Mouse (Mus musculus) bone marrow macrophage, adult 2 months (primary cell): Measurements from ENCODE around the gene Crlf1. TPM values are rescaled to one million over a fixed set of nuclear protein-coding genes. Genes with fewer than 3 reads are reported as not detected.
A peak's percentile ranks its signal among the peaks of the same experiment; 100 is the strongest.

ENCODE experiments used
- H3K27ac ChIP-seq: 2 replicates; pipeline ENCODE4 v1.5.1; 2012; ENCODE audit warnings: low read depth, low read length; ENCODE audit not compliant: insufficient read depth
- H3K4me1 ChIP-seq: 2 replicates; pipeline ENCODE4 v1.6.1; 2012; ENCODE audit warnings: low read length; ENCODE audit not compliant: control insufficient read depth, insufficient read depth
- H3K4me3 ChIP-seq: 2 replicates; pipeline ENCODE4 v1.5.1; 2012; ENCODE audit warnings: mild to moderate bottlenecking, low read length, moderate library complexity; ENCODE audit not compliant: insufficient read depth
- CTCF ChIP-seq: IDR thresholded peaks from 2 replicates; pipeline ENCODE4 v1.5.1; 2012; ENCODE audit warnings: low read depth, mild to moderate bottlenecking, low read length, moderate library complexity
- POLR2A ChIP-seq: IDR thresholded peaks from 2 replicates; pipeline ENCODE4 v1.6.1; 2012; ENCODE audit warnings: mild to moderate bottlenecking, low read depth, low read length, borderline replicate concordance
- polyA plus RNA-seq: library from polyadenylated mRNA; stranded (reverse); fragments of >200 nt; gene quantifications from 2 replicates; pipeline ENCODE4 v1.2.4, GENCODE M21; 2012; ENCODE audit not compliant: missing spikeins, insufficient read depth, insufficient read length

Gene Crlf1
- polyA plus RNA-seq, 1 experiment, result 1.0 TPM

DNA sequence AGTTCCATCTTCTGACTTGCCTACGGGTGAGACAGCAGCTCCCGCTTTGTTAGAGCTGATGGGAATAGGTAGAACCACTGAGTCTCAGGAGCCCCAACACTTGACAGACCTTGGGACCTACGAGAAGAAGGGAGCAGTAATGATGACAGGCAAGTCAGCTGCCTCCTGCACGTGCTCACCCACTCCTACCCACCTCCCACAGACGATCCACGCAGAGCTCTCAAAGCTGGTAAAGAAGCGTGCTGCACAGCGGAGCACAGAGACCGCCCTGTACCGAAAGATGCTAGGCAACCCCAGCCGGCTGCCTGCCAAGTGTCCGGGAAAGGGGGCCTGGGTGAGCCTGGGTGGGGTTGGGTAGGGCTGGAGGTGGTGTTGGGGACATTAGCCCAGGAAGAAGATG lies 41.3 kb downstream of the Crlf1 start:
- no peak overlapping the region for H3K4me3 ChIP-seq

DNA sequence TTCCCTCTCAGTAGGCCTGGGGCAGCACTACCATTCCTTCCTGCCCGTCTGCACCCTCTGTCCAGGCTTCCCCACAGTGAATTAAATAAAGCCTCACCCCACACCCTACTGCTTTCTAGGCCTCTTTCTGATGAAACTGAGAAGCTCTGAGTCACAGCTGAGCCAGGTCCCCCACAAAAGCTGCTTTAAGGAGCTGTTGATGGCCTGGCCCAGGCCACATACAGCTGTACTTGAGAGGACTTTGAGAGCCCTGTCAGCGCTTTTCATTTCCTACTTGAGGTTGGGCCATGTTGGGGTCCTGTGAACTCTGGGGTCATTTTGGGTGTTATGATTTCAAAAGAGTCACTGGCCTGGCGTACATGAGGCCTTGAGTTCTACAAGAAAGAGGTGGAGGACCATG lies 42.3 kb downstream of the Crlf1 start:
- Histone ChIP-seq H3K27ac (no peak overlapping the region), H3K4me3 (no peak overlapping the region), H3K4me1 (peaks cover 7% of the 10 kb centered on the region)
- TF ChIP-seq CTCF, result no peak
- TF ChIP-seq POLR2A, result no peak

More for the DNA sequence above, 41.3 kb downstream of the Crlf1 start:
- TF ChIP-seq CTCF (no peak), POLR2A (no peak)
- Histone ChIP-seq H3K4me1 (peaks cover 14% of the 10 kb centered on the region), H3K27ac (no peak overlapping the region)

DNA sequence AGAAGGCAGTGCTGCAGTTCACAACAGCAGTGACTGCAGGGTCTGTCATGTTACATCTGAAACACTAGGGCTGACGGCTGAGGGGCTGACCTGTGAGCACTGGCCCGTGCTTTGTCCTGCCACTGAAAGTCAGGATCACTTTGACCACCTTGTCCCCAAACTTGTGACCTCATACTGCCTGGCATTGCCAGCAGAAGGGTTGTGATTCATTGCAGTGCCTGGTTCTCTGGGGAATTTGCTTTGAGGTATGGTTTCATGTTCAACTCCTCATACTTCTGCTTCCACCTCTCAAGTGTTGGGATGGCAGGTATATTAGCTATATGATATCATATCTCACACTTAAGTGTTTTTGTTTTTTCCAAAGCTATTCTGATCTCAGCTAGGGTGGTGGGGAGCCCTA lies 42.7 kb downstream of the Crlf1 start:
- H3K4me3 ChIP-seq, result no peak overlapping the region
- peaks cover 7% of the 10 kb centered on the region for H3K4me1 ChIP-seq
- no peak for TF ChIP-seq POLR2A
- H3K27ac ChIP-seq, result no peak overlapping the region

DNA sequence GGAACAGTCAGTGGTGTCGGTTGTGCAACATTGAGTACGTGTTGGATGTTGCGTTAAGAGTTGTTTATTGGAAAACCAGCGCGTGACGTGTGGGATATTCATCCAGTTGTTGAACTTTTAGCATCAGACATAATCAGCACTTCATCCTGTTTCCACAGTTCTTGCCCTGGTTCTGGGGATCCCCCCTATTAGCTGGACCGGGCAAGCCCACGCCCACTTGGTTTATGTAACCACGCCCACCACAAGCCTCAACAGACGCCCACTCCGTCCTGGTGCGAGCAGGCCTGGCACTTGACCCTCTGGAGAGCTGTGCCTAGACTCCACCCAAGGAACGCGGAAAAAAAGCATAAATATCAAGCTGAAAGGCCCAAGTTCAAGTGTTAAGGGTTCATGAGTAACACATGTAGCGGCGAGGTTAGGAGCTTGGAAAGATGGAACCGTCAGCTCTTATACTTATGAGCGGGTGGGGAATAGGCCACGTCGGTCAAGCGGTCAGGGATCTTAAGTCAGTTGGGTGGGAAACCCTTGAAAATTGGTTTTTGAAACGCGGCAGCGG lies 45.1 kb downstream of the Crlf1 start:
- TF ChIP-seq CTCF, result no peak
- TF ChIP-seq POLR2A, result no peak
- peak overlapping the region; percentile 60 for H3K4me3 ChIP-seq
- peak overlapping the region; percentile 54 for H3K27ac ChIP-seq
- peaks cover 26% of the 10 kb centered on the region for H3K4me1 ChIP-seq

DNA sequence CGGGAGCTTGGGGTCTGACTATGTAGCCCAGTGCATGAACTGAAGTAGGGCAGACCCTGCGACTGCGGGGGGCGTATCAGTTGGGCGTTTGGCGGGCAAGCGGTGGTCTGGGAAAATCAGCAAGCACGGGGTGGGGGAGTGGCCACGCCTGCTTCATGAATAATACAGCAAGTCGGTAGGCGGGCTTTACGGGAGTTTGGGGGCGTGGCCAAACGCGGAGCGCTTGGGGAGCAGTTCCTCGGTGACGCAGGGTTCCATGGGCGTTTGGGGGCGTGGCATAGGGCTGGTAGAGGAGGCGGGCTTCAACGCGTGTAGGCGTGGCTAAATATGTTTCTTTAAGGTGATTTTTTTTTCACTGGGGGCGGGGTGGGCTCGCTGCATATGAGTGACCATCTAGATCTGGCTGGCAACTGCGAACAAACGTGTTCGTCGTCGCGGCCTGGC lies 45.7 kb downstream of the Crlf1 start:
- H3K27ac ChIP-seq, result peak overlapping the region; percentile 90
- peaks cover 32% of the 10 kb centered on the region for H3K4me1 ChIP-seq
- H3K4me3 ChIP-seq, result peak overlapping the region; percentile 81
- TF ChIP-seq POLR2A (no peak), CTCF (no peak)

DNA sequence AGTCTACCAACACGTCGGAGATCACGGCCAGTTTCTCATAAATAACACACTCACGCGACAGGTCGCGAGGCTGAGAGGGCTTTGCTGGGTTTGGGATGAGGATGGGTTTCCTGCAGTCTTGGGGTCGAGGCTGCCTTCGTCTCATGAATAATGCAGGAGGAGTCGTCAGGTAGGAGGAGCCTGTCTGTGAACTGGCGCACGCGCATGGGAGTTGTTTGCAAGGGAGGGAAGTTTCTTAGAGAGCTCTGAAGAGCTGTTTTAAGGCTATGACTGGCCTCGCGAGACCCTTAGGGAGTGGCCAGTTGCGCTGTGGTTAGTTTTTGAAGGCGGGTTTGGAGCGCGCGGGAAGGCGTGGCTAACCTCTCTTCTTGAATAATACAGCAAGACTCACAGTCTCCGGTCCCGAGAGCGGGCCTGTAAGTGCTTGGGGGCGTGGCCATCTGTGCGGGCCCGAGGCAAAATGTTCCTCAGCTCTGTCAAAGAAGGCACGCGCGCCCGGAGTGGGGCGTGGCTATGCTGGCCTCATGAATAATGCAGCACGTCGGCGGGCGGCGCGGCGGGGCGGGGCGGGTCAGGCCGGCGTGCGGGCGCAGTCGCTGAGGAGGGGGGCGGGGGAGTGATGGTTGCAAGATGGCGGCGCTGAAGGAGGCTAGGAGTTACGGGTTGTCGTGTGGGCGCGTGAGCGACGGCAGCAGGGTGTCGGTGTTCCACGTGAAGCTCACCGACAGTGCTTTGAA lies 46.3 kb downstream of the Crlf1 start, which contains the start of gene Ell:
TSS of gene Ell (plus strand) at position 381 of the 737 bp plus-strand sequence.
- TF ChIP-seq CTCF, result no peak
- TF ChIP-seq POLR2A, result 0 out of 2 replicates have a peak, but pooled peaks have one; percentile 50
- peak within 1 kb of the TSS; percentile 90 for H3K27ac ChIP-seq
- H3K4me1 ChIP-seq, result peaks cover 35% of the 10 kb centered on the region
- peak within 1 kb of the TSS; percentile 81 for H3K4me3 ChIP-seq

DNA sequence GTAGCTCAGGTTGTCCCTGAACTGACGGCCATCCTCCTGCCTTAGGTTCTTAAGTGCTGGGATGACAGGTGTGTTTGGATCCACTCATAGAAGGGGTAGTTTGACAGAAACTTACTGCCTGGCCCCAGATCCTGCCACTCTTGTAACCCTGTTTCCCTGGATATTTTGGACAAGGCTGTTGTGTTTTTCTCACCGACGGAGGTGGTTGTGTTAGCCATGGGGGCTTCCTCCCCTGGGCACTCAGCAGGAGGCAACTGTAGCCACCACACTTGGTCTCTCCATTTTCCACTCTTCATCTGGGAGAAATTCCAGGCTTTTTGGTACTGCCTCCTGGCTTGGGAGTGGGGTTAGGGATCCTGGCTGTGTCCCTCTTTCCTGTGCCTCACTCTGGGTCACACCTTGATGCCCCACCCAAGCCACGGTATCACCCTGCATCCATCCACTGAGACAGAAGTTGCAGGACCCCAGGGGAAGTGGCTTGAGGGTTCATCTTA lies 47.1 kb downstream of the Crlf1 start:
- H3K4me1 ChIP-seq, result peaks cover 44% of the 10 kb centered on the region
- H3K27ac ChIP-seq, result peak overlapping the region; percentile 61
- H3K4me3 ChIP-seq, result peak overlapping the region; percentile 71
- TF ChIP-seq CTCF (no peak), POLR2A (no peak)

DNA sequence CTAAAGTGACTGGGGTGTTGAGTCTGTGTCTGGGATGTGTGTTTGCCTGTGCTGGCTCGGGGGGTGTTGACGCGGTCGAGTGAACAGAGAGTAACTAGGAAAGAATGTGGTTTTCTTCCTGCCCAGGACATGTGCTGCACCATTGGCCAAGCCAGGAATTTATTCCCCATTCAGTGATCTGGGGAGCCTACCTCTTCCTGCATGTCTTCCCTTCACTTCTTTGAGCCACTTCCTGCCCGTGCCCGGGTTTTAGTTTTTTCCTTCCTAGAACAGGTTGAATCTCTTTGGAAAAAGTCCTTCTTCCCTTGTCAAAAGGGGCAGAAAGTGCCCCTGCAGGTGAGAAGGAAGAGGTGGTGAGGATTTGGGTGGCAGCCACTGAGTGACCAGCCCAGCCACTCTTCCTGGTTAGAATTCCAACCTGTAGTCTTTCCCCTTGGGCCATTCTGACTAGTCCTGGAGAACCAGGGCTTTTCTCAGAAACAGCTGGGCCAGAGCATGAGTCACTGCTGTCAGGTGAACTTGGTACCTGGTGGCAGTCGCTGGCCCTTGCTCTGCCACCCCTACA lies 47.6 kb downstream of the Crlf1 start:
- Histone ChIP-seq H3K4me1 (peaks cover 49% of the 10 kb centered on the region), H3K27ac (peak overlapping the region; percentile 61), H3K4me3 (peak overlapping the region; percentile 71)
- TF ChIP-seq CTCF, result no peak
- no peak for TF ChIP-seq POLR2A

DNA sequence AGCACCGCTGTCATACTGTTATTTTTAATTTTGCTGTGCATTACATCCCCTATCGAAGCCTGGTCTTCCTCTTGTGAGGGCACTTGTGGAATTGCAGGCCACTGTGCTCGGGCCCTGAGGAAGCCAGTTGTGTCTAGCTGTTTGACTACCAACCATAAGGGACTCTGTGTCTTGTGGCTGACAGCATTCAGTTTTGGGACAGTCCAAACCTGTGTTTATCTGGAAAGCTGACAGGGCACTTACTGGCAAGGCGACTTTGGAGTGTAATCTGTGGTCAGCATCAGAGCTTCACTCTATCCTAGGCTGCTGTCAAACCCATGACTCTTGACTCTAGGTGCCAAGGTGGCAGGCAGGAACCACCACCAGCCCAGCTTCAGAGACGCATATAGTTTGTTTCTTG lies 48.1 kb downstream of the Crlf1 start:
- Histone ChIP-seq H3K4me3 (peak overlapping the region; percentile 71), H3K4me1 (peaks cover 54% of the 10 kb centered on the region), H3K27ac (peak overlapping the region; percentile 61)
- TF ChIP-seq CTCF, result no peak
- no peak for TF ChIP-seq POLR2A

DNA sequence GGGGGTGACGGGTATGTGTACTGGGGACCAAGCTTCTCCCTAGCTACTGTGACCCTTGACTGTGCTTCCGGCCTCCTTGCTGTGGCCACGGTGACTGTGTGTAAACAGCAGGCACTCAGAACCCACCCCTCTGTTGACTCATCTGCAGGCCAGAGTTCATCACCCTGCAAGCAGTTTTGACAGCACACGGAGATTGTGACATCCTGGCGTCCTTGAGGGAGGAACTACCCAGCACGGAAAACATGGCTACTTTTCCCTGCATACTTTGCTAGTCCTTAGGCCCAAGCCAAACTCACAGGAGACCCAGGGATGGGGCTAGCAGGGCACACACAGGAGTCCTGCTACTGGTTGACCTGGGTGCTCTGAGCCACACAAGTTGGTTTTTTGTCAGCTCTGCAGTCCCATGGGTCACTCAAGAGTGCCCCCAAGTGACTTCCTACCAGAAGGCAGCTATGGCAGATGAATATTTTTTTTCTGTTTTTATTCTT lies 51.3 kb downstream of the Crlf1 start:
- no peak for TF ChIP-seq POLR2A
- TF ChIP-seq CTCF, result peak; percentile 71; the same call in 1 of the 2 replicates
- Histone ChIP-seq H3K4me1 (peaks cover 76% of the 10 kb centered on the region), H3K4me3 (0 out of 2 replicates have a peak overlapping the region, but pooled peaks have one; percentile 12), H3K27ac (peak overlapping the region; percentile 79)
